Mouse (Mus musculus) lung, postnatal 14 days (tissue): Measurements from ENCODE around the gene Kmt5a.
"Not testable (repeated sequence)": the region's sequence is repeated elsewhere in the genome, so short reads cannot be mapped to it uniquely, and the experiment has no call there.

Experiments
- DNase-seq: peaks from one replicate; pipeline ENCODE4 v3.0.0; 2021

The Kmt5a gene

GRCm38 (mm10) chr5:124446301-124446881 is 6.7 kb downstream of the Kmt5a start:
- peak; percentile 64 for DNase-seq

- DNase-seq, result no peak
These were observed 9.8 kb downstream of the Kmt5a start for GRCm38 (mm10) chr5:124449494-124449893.

GRCm38 (mm10) chr5:124450051-124450450 is 10.3 kb downstream of the Kmt5a start:
- no peak for DNase-seq

- no peak for DNase-seq
These were observed 11.1 kb downstream of the Kmt5a start for GRCm38 (mm10) chr5:124450641-124451340.

GRCm38 (mm10) chr5:124452494-124453228 is 12.9 kb downstream of the Kmt5a start:
- DNase-seq, result no peak

- no peak for DNase-seq
These were observed 13.8 kb downstream of the Kmt5a start for GRCm38 (mm10) chr5:124453339-124454081.

- no peak for DNase-seq
These were observed 14.3 kb downstream of the Kmt5a start for GRCm38 (mm10) chr5:124454082-124454419.

- no peak for DNase-seq
These were observed 17.0 kb downstream of the Kmt5a start for GRCm38 (mm10) chr5:124456762-124457161.

- not testable (repeated sequence) for DNase-seq
These were observed 21.2 kb downstream of the Kmt5a start for GRCm38 (mm10) chr5:124460922-124461321.

GRCm38 (mm10) chr5:124462297-124463025 is 22.7 kb downstream of the Kmt5a start:
- no peak for DNase-seq

- DNase-seq, result no peak
These were observed 23.7 kb downstream of the Kmt5a start for GRCm38 (mm10) chr5:124463462-124463861.

- DNase-seq, result no peak
These were observed 25.2 kb downstream of the Kmt5a start for GRCm38 (mm10) chr5:124464905-124465304.

GRCm38 (mm10) chr5:124467766-124468165 is 28.0 kb downstream of the Kmt5a start:
- DNase-seq, result no peak

GRCm38 (mm10) chr5:124468365-124468764 is 28.6 kb downstream of the Kmt5a start:
- DNase-seq, result no peak

- no peak for DNase-seq
These were observed 29.8 kb downstream of the Kmt5a start for GRCm38 (mm10) chr5:124469486-124469885.

GRCm38 (mm10) chr5:124470591-124471171 is 31.0 kb downstream of the Kmt5a start:
- DNase-seq, result no peak

GRCm38 (mm10) chr5:124478873-124479204 is 39.1 kb downstream of the Kmt5a start:
- DNase-seq, result no peak

- no peak for DNase-seq
These were observed 40.4 kb downstream of the Kmt5a start for GRCm38 (mm10) chr5:124480119-124480518.

GRCm38 (mm10) chr5:124481714-124482113 is 42.0 kb downstream of the Kmt5a start:
- no peak for DNase-seq

- DNase-seq, result peak; percentile 28
These were observed 42.8 kb downstream of the Kmt5a start for GRCm38 (mm10) chr5:124482436-124482965.

- DNase-seq, result peak; percentile 92
These were observed 43.4 kb downstream of the Kmt5a start, which contains the start of gene Snrnp35 for GRCm38 (mm10) chr5:124482966-124483654. Gene Snrnp35 (plus strand): TSS chr5:124483134.
